Comparison of ENCODE assay signal across 12 mouse cellular contexts in genomic region chr14:103513473-103513811, GRCm38 (mm10). TPM values are rescaled to one million over a fixed set of nuclear protein-coding genes. Genes with fewer than 3 reads are reported as not detected.
DNase-seq lines count a peak whose midpoint lies in the region; ATAC-seq and TF ChIP-seq lines count a peak whose summit lies in the region.
"Had no signal": no experiment of that assay in that cellular context is flagged by ENCODE, and none has a peak within 500 bp of the region (broad histone marks: within the 10 kb centered on the region; RNA-seq: fewer than 3 reads in every experiment).

No protein-coding gene starts in this region.

- DNase-seq in kidney, adult 2 months = no peak
- DNase-seq in kidney, postnatal 10 days = no peak
- no peak for DNase-seq in kidney, adult 18-20 months
- DNase-seq in thymus, postnatal 10 days (ENCODE audit: low spot score in 2 of 2) = no peak
- DNase-seq: cerebellum, adult 8-10 months; right cerebral cortex, postnatal 4 days had no signal

- 44% methylated on average over 7 of the region's 7 CpGs for WGBS in kidney, adult 2 months
- WGBS in forebrain, embryonic 15.5 days = 64% methylated on average over 7 of the region's 7 CpGs
- WGBS in midbrain, embryonic 13.5 days = 66% methylated on average over 7 of the region's 7 CpGs

- H3K27me3 ChIP-seq in kidney, adult 2 months (replicated peaks; ENCODE audit: control insufficient read depth, insufficient read depth, low read length) = no peaks in the 10 kb centered on the region
- H3K27me3 ChIP-seq in forebrain, embryonic 15.5 days = no peaks in the 10 kb centered on the region
- H3K27me3 ChIP-seq in midbrain, embryonic 13.5 days = no peaks in the 10 kb centered on the region
- H3K27me3 ChIP-seq: limb, embryonic 12.5 days had no signal

- H3K36me3 ChIP-seq in kidney, adult 2 months (ENCODE audit: control insufficient read depth, insufficient read depth, low read length) = no peaks in the 10 kb centered on the region
- no peaks in the 10 kb centered on the region for H3K36me3 ChIP-seq in forebrain, embryonic 15.5 days
- H3K36me3 ChIP-seq in midbrain, embryonic 13.5 days = no peaks in the 10 kb centered on the region
- H3K36me3 ChIP-seq: limb, embryonic 12.5 days had no signal

- peak overlapping the region; percentile 14; the same call in 1 of the 2 replicates for H3K4me2 ChIP-seq in forebrain, embryonic 15.5 days (replicated peaks)
- H3K4me2 ChIP-seq in midbrain, embryonic 13.5 days (replicated peaks) = peak overlapping the region; percentile 40

- H3K9me3 ChIP-seq in forebrain, embryonic 15.5 days = no peaks in the 10 kb centered on the region
- no peaks in the 10 kb centered on the region for H3K9me3 ChIP-seq in midbrain, embryonic 13.5 days
- H3K9me3 ChIP-seq: limb, embryonic 12.5 days had no signal

- peak overlapping the region; percentile 27; the same call in 1 of the 2 replicates for H3K27ac ChIP-seq in kidney, adult 2 months (ENCODE audit: insufficient read depth, low read depth, low read length)
- H3K27ac ChIP-seq in bone marrow macrophage, adult 2 months (ENCODE audit: insufficient read depth, low read depth, low read length) = no peak overlapping the region
- H3K27ac ChIP-seq in forebrain, embryonic 15.5 days (replicated peaks) = no peak overlapping the region
- no peak overlapping the region for H3K27ac ChIP-seq in midbrain, embryonic 13.5 days
- H3K27ac ChIP-seq: limb, embryonic 12.5 days had no signal

- no peak overlapping the region for H3K9ac ChIP-seq in forebrain, embryonic 15.5 days (replicated peaks)
- peak overlapping the region; percentile 46; the same call in 1 of the 2 replicates for H3K9ac ChIP-seq in midbrain, embryonic 13.5 days (replicated peaks)
- H3K9ac ChIP-seq: limb, embryonic 12.5 days had no signal

- ATAC-seq in forebrain, embryonic 15.5 days (replicated peaks) = no peak
- no peak for ATAC-seq in midbrain, embryonic 13.5 days
- no peak for ATAC-seq in frontal cortex, adult (ENCODE audit: low TSS enrichment)
- ATAC-seq: inflammation-experienced regulatory T-cells, adult 6 months had no signal

- TF ChIP-seq CTCF in kidney, adult 2 months (conservative IDR thresholded peaks at IDR 0.05; ENCODE audit: insufficient read depth, insufficient read length, low read depth, low read length) = no peak
- no peak for TF ChIP-seq CTCF in bone marrow macrophage, adult 2 months (IDR thresholded peaks at IDR 0.05; ENCODE audit: low read depth, low read length)

- H3K4me1 ChIP-seq in kidney, adult 2 months (ENCODE audit: control insufficient read depth, insufficient read depth, low read length) = peaks cover 3% of the 10 kb centered on the region; the same call in 1 of the 2 replicates
- H3K4me1 ChIP-seq in bone marrow macrophage, adult 2 months (ENCODE audit: control insufficient read depth, insufficient read depth, low read length) = peaks cover 10% of the 10 kb centered on the region
- H3K4me1 ChIP-seq in forebrain, embryonic 15.5 days = peaks cover 6% of the 10 kb centered on the region; the same call in 1 of the 2 replicates
- H3K4me1 ChIP-seq in midbrain, embryonic 13.5 days (replicated peaks) = peaks cover 19% of the 10 kb centered on the region

- no peak for TF ChIP-seq POLR2A in kidney, adult 2 months (IDR thresholded peaks at IDR 0.05; ENCODE audit: low read depth, low read length)
- no peak for TF ChIP-seq POLR2A in bone marrow macrophage, adult 2 months (IDR thresholded peaks at IDR 0.05; ENCODE audit: borderline replicate concordance, low read depth, low read length)

- 0 out of 2 replicates have a peak overlapping the region, but pooled peaks have one; percentile 1 for H3K4me3 ChIP-seq in kidney, adult 2 months (ENCODE audit: insufficient read depth, low read depth, low read length)
- peak overlapping the region; percentile 11; the same call in 1 of the 2 replicates for H3K4me3 ChIP-seq in bone marrow macrophage, adult 2 months (ENCODE audit: insufficient read depth, low read length)
- H3K4me3 ChIP-seq in forebrain, embryonic 15.5 days = no peak overlapping the region
- H3K4me3 ChIP-seq in midbrain, embryonic 13.5 days (replicated peaks) = no peak overlapping the region
- H3K4me3 ChIP-seq: limb, embryonic 12.5 days had no signal

RNA-seq across cellular contexts. Expression of gene Scel, which starts 0.3 kb away (rescaled TPM):
- 1.8 and 2.7 TPM in 2 replicates for polyA plus RNA-seq in kidney, adult 2 months (2012; rRNA removed)
- not detected in 2 replicates for polyA plus RNA-seq in bone marrow macrophage, adult 2 months (2012; ENCODE audit: insufficient read depth, insufficient read length, missing spikeins)
- polyA plus RNA-seq in forebrain, embryonic 15.5 days (2015; fragmentation: Nextera tagmentation; extraction: Ambion mirVana) = 0.08 TPM in 1 of 2 replicates, not detected in the other
- 0.08 TPM in 1 of 2 replicates, not detected in the other for polyA plus RNA-seq in midbrain, embryonic 13.5 days (2015; fragmentation: Nextera tagmentation; extraction: Ambion mirVana)

Comparison
In these comparisons a context has a peak if more than half of its experiments do, and no peak if none do; other contexts are left out.
1. H3K4me3 ChIP-seq: peak in kidney, adult 2 months (single experiment) and bone marrow macrophage, adult 2 months (single experiment); none in forebrain, embryonic 15.5 days (single experiment) and midbrain, embryonic 13.5 days (single experiment).